Mouse (Mus musculus) embryonic facial prominence, embryonic 13.5 days (tissue): ENCODE data around the gene Camkmt. TPM values are rescaled to one million over a fixed set of nuclear protein-coding genes. Genes with fewer than 3 reads are reported as not detected.
A peak's percentile ranks its signal among the peaks of the same experiment; 100 is the strongest.

Experiments used
- ATAC-seq: fragments of 200-750 bp; cut with Nextera tagmentation; 2 replicates; pipeline ENCODE4 v1.8.0; 2017; ENCODE audit warnings: low read depth; ENCODE audit not compliant: insufficient number of reproducible peaks, insufficient read depth, low FRiP score, low TSS enrichment
- H3K27ac ChIP-seq: fragments of 300-500 bp; sonication (generic); 2 replicates; pipeline ENCODE4 v1.5.1; 2015; ENCODE audit warnings: moderate library complexity, mild to moderate bottlenecking, inconsistent platforms
- H3K27me3 ChIP-seq: fragments of 300-500 bp; sonication (generic); 2 replicates; pipeline ENCODE4 v1.6.1; 2015; ENCODE audit warnings: mild to moderate bottlenecking, inconsistent platforms
- H3K36me3 ChIP-seq: fragments of 300-500 bp; sonication (generic); 2 replicates; pipeline ENCODE4 v1.6.1; 2015; ENCODE audit warnings: mild to moderate bottlenecking, inconsistent platforms
- H3K4me1 ChIP-seq: fragments of 300-500 bp; sonication (generic); 2 replicates; pipeline ENCODE4 v1.6.1; 2015; ENCODE audit warnings: inconsistent platforms
- H3K4me2 ChIP-seq: fragments of 300-500 bp; sonication (generic); 2 replicates; pipeline ENCODE4 v1.6.1; 2015; ENCODE audit warnings: moderate library complexity, mild to moderate bottlenecking, inconsistent platforms
- H3K4me3 ChIP-seq: fragments of 300-500 bp; sonication (generic); 2 replicates; pipeline ENCODE4 v1.5.1; 2015; ENCODE audit warnings: mild to moderate bottlenecking, inconsistent platforms
- H3K9ac ChIP-seq: fragments of 300-500 bp; sonication (generic); 2 replicates; pipeline ENCODE4 v1.6.1; 2015; ENCODE audit warnings: mild to moderate bottlenecking, inconsistent platforms
- H3K9me3 ChIP-seq: fragments of 300-500 bp; sonication (generic); 2 replicates; pipeline ENCODE4 v1.6.1; 2016; ENCODE audit warnings: inconsistent platforms
- WGBS: fragments of 180-500 bp; shearing (Covaris S2); methylation state at CpG from one replicate; pipeline ENCODE4 v1.1.7; 2015; ENCODE audit warnings: mixed read lengths; 5-methylcytosine and 5-hydroxymethylcytosine counted together
- polyA plus RNA-seq: library from polyadenylated mRNA; unstranded; fragments of >200 nt; fragmentation: Nextera tagmentation; extraction: Ambion mirVana; gene quantifications from 2 replicates; pipeline ENCODE4 v1.2.1, GENCODE M21; 2015

Camkmt gene
- polyA plus RNA-seq, 1 experiment from 2014 or later: 16.4 TPM

DNA sequence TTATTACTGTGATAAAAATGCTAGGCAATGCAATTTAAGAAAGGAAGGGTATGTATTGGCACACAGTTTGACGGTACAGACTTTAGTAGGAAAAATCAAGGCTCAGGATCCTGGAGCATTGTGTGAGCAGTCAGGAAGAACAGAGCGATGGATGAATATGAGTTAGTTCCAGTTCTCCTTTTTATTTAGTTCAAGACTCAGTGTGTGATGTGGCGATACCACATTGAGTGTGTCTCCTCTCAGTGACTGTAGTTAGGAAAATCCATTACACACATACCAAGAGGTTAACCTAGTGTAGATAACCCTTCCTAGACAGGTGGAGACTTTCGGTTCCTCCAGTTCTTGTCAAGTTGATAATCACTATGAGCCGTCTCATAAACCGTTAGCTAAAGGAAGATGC is 1.4 kb downstream of the Camkmt start:
- no peak overlapping the region for H3K9ac ChIP-seq
- 89% methylated on average over 6 of the region's 6 CpGs for WGBS
- peaks cover 19% of the 10 kb centered on the region for H3K4me1 ChIP-seq
- ATAC-seq: no peak
- H3K9me3 ChIP-seq: no peaks in the 10 kb centered on the region
- H3K4me2 ChIP-seq: peak overlapping the region; percentile 77
- H3K27ac ChIP-seq: no peak overlapping the region
- H3K36me3 ChIP-seq: no peaks in the 10 kb centered on the region
- H3K27me3 ChIP-seq: no peaks in the 10 kb centered on the region
- no peak overlapping the region for H3K4me3 ChIP-seq

DNA sequence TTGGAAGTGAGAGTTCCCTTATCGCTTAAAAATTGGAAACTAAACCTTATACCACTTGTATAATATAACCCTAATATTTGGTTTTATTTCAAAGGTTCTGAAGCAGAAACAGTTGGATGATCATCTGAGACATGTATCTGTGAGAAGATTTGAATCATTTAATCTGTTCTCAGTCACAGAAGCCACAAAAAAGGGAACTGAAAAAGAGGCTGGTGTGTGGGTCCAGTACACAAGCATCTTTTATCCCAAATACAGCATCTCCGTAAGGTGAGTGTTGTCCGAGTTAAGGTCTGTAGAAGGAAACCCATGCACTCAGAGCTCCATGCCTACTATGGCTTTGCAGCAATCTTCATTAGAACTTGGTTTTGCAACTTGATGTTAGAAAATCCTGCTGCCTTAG is 6.0 kb downstream of the Camkmt start:
- Histone ChIP-seq H3K27ac (no peak overlapping the region), H3K4me1 (peaks cover 5% of the 10 kb centered on the region), H3K27me3 (no peaks in the 10 kb centered on the region), H3K36me3 (peaks cover 22% of the 10 kb centered on the region), H3K9me3 (peaks cover 5% of the 10 kb centered on the region), H3K4me3 (no peak overlapping the region), H3K9ac (no peak overlapping the region), H3K4me2 (no peak overlapping the region)
- 95% methylated on average over 3 of the region's 3 CpGs for WGBS
- ATAC-seq: no peak

DNA sequence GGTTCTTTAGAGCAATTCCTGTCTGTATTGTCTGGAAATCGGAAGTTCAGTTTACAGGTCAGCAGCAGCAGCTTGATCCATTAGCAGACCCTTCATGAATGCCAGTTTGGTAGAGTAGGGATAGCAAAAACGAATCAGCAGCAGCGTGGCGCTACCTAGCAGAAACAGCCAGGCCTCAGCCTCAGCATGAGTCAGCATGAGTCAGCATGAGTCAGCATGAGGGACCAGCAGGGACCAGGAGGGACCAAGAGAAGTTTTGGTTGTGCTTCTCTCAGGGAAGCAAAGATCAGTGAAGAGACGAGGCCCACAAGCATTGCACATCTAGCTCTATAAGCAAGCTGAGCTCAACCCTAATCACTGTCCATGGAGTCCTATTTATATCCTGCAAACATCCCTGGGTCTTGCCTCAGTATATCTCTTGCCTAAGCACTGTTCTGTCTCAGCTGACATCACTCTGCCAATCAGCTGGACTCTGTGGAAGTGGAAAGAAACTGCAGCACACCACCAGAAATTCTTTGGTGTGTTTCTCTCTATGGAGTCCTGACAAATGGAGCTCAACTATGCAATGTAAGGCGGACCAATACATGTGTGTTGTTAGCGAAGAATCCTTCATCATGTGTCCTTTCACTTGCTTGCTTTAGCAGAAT is 8.4 kb downstream of the Camkmt start:
- Histone ChIP-seq H3K36me3 (peaks cover 22% of the 10 kb centered on the region), H3K4me3 (no peak overlapping the region), H3K4me1 (no peaks in the 10 kb centered on the region), H3K27ac (no peak overlapping the region), H3K9me3 (peaks cover 5% of the 10 kb centered on the region), H3K9ac (no peak overlapping the region), H3K27me3 (no peaks in the 10 kb centered on the region), H3K4me2 (no peak overlapping the region)
- 91% methylated on average over 7 of the region's 7 CpGs for WGBS
- no peak for ATAC-seq

DNA sequence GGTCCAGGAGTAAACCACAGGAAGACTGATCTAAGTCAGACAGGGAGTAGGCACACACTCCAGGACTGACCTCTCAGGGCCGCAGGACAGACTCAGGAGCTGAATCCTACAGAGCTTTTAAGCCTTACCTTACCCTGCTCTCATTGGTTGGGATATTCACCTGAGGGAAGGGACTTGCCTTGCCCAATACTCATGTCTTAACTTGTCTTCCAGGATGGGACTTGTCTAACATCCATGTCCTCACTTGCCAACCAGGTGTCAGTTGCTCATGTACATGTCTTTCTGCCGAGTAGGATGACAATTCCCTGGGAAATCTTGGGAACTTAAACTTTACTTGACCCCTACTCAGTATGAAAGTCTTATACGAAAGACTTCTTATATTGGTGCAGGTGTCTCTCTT is 9.9 kb downstream of the Camkmt start:
- Histone ChIP-seq H3K27ac (no peak overlapping the region), H3K36me3 (peaks cover 22% of the 10 kb centered on the region), H3K27me3 (no peaks in the 10 kb centered on the region), H3K9ac (no peak overlapping the region), H3K4me1 (no peaks in the 10 kb centered on the region), H3K9me3 (peaks cover 5% of the 10 kb centered on the region), H3K4me3 (no peak overlapping the region), H3K4me2 (no peak overlapping the region)
- 83% methylated on average over 3 of the region's 3 CpGs for WGBS
- no peak for ATAC-seq

DNA sequence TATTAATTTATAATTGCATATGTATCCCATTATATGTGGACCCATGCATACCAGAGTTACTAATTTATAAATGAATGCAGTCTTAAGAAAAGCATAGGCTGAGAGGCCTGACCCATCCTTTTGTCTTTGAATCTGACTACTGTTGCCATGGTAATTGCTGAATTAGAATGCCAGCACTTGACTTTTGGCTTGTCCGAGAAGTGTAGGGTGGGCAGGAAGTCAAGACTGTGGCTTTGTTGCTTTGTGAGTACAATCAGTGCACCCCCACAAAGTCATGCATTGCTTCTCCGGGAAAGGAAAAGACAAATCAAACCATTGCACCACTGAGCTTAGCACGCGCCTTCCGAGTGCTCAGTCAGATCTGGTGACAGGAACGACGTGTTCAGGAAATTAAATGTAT is 11.4 kb downstream of the Camkmt start:
- no peak for ATAC-seq
- Histone ChIP-seq H3K4me1 (no peaks in the 10 kb centered on the region), H3K9ac (no peak overlapping the region), H3K27me3 (no peaks in the 10 kb centered on the region), H3K9me3 (peaks cover 5% of the 10 kb centered on the region), H3K27ac (no peak overlapping the region), H3K4me3 (no peak overlapping the region), H3K36me3 (peaks cover 22% of the 10 kb centered on the region), H3K4me2 (no peak overlapping the region)
- WGBS: 89% methylated on average over 7 of the region's 7 CpGs

DNA sequence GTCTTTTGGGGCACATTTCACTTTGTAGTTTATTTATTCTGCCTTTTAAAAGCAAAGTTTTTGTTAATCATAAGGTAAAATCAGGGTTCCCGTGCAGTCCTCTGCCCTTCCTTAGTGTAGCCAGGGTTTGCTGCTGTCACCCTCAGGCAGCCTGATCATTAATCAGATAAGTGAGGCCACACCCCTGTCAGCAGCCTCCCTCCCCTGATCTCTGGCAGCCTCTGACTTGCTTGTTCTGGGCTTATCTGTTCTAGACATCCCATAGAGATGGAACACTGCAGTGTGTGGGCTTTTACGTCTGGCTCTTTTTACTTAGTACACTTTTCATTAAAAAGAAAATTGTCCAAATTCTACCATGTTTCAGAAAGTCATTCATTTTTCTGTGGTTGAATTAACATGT is 13.0 kb downstream of the Camkmt start:
- H3K9me3 ChIP-seq: peaks cover 5% of the 10 kb centered on the region
- no peak overlapping the region for H3K9ac ChIP-seq
- no peak overlapping the region for H3K27ac ChIP-seq
- ATAC-seq: no peak
- H3K27me3 ChIP-seq: no peaks in the 10 kb centered on the region
- H3K4me3 ChIP-seq: no peak overlapping the region
- no peaks in the 10 kb centered on the region for H3K4me1 ChIP-seq
- WGBS: 46% methylated on average over 2 of the region's 2 CpGs
- H3K4me2 ChIP-seq: no peak overlapping the region
- H3K36me3 ChIP-seq: peaks cover 10% of the 10 kb centered on the region

DNA sequence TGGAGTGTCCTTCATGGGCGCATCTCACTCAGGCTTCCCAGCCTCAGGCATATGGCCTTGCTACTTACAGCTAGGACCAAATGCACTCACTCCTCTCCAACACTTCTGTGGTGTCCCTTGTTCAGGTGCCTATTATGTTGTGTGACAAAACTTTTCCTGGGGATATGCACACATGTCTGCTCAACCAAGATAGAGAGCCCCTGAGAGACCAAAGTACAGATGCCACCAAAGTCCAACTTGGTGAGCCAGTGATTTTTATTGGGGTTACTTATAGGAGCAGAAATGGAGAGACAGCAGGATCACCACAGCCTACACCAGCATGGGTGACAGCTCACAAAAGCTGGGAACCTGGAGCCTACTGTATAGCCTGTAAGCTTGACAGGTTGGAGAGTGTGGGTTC is 20.3 kb downstream of the Camkmt start:
- H3K27me3 ChIP-seq: no peaks in the 10 kb centered on the region
- H3K36me3 ChIP-seq: no peaks in the 10 kb centered on the region
- no peaks in the 10 kb centered on the region for H3K9me3 ChIP-seq
- 97% methylated on average over 1 of the region's 1 CpGs for WGBS
- ATAC-seq: no peak
- H3K4me3 ChIP-seq: no peak overlapping the region
- H3K27ac ChIP-seq: no peak overlapping the region
- no peaks in the 10 kb centered on the region for H3K4me1 ChIP-seq
- H3K9ac ChIP-seq: no peak overlapping the region
- no peak overlapping the region for H3K4me2 ChIP-seq

DNA sequence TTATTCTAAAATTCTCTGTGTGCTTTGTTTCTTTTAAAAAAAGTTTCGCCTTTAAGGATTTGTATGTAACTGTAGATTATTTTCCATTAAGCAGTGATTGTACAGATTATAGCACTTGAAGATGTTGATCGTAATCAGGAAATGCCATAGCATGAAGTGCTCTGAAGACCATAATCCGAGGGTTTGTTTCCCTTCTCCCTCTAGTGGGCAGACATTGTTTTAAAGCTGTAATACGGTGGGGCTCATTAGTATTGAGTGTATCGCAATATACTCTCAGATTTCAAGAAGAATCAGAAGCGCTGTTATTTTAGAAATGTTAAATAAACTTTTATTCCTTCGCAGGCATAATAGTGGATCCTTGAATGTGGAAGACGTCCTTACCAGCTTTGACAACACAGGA is 23.1 kb downstream of the Camkmt start:
- Histone ChIP-seq H3K4me1 (no peaks in the 10 kb centered on the region), H3K36me3 (no peaks in the 10 kb centered on the region), H3K9me3 (no peaks in the 10 kb centered on the region), H3K9ac (no peak overlapping the region), H3K27me3 (no peaks in the 10 kb centered on the region), H3K4me2 (no peak overlapping the region), H3K4me3 (no peak overlapping the region), H3K27ac (no peak overlapping the region)
- no peak for ATAC-seq
- WGBS: 79% methylated on average over 8 of the region's 8 CpGs

DNA sequence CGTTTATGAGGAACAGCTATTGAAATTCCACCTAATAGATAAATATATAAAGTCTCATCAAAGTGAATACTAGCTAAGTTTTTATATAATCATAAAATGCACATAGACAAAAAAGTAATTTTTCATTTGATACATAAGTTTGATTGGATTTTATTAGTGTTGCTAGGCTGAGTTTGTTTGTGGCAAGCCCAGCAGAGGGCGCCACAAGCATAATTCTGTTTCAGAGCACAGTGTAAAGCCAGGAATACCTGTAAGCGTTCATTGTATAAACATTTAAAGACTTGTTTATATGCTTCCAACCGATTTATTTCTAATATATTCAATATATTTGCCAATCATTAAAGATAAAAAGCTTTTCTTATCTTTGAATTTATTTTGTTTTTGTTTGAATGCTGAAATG is 26.3 kb downstream of the Camkmt start:
- H3K4me2 ChIP-seq: no peak overlapping the region
- H3K4me1 ChIP-seq: no peaks in the 10 kb centered on the region
- no peaks in the 10 kb centered on the region for H3K27me3 ChIP-seq
- no peaks in the 10 kb centered on the region for H3K36me3 ChIP-seq
- 28% methylated on average over 4 of the region's 4 CpGs for WGBS
- no peak for ATAC-seq
- H3K9me3 ChIP-seq: no peaks in the 10 kb centered on the region
- no peak overlapping the region for H3K27ac ChIP-seq
- H3K9ac ChIP-seq: no peak overlapping the region
- H3K4me3 ChIP-seq: no peak overlapping the region

DNA sequence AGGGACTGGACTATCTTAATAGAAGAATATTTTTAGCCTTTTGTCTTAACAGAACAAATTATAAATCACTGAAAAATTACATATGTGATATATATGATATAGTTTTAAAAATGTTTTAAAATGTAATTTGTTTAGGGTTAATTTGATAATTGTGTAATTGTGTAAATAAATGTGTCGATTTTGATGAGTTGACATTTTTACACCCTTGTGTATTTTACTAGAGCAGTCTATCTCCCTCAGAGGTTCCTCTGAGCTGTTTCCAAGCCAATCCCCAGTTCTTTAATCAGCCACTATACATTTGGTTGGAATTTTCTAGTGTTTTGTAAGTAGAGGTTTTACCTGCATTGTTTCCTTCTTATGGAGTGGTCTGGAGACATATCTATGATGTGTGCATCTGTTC is 48.0 kb downstream of the Camkmt start:
- no peak overlapping the region for H3K4me3 ChIP-seq
- H3K27ac ChIP-seq: no peak overlapping the region
- H3K4me2 ChIP-seq: no peak overlapping the region
- no peaks in the 10 kb centered on the region for H3K9me3 ChIP-seq
- no peaks in the 10 kb centered on the region for H3K4me1 ChIP-seq
- H3K27me3 ChIP-seq: no peaks in the 10 kb centered on the region
- no peaks in the 10 kb centered on the region for H3K36me3 ChIP-seq
- ATAC-seq: no peak
- 83% methylated on average over 1 of the region's 1 CpGs for WGBS
- no peak overlapping the region for H3K9ac ChIP-seq

DNA sequence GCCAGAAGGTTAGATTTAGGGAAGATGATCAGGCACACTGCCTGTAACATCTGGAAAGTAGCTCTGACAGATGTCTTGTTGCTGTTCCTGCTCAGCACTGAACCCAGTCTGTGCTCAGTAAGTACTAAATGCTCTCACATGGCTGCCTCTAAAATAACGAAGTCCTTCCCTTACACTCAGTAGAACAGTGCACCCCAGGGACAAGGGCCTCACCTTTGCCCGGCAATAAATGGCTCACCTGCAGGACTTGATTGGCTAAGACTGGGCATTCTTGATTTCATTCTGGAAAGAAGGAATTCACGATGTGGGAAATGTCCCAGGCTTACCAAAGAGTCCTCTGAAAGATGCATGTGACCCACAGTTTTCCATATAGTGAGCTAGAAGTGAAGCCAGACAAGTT is 51.3 kb downstream of the Camkmt start:
- no peak for ATAC-seq
- Histone ChIP-seq H3K4me3 (no peak overlapping the region), H3K36me3 (no peaks in the 10 kb centered on the region), H3K4me2 (no peak overlapping the region), H3K27me3 (no peaks in the 10 kb centered on the region), H3K4me1 (no peaks in the 10 kb centered on the region), H3K27ac (no peak overlapping the region), H3K9ac (no peak overlapping the region), H3K9me3 (no peaks in the 10 kb centered on the region)
- WGBS: 58% methylated on average over 3 of the region's 3 CpGs

DNA sequence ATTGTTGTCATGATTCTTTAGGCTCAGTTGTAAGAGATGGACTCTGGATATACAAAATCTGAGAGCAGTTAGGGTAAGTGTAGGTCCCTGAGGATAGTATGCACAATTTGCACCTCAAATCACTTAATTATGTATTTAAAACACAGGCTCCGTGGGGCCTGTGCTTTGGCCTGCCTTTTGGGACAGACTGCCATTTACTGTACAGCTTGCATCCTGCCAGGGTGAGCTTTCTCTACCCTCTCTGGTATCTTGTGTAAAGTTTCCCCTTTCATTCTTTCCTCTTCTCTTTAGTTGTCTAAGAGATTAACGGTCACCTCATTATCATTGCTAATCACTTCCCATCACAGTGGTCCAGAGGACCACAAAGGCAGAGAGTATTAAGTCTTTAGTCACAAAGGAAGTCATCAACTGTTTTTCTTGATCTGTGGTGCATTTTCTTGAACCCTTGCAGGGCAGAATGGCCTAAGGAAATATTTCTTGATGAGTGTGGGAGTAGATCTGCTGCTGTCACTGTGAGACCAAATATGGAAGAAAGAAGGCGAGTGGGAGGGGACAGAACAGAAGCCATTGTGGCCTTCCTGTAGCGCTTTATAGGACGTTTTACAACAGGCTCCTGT is 52.3 kb downstream of the Camkmt start:
- H3K4me2 ChIP-seq: no peak overlapping the region
- no peak overlapping the region for H3K4me3 ChIP-seq
- no peaks in the 10 kb centered on the region for H3K36me3 ChIP-seq
- H3K9me3 ChIP-seq: no peaks in the 10 kb centered on the region
- WGBS: 48% methylated on average over 5 of the region's 5 CpGs
- no peak for ATAC-seq
- H3K27me3 ChIP-seq: no peaks in the 10 kb centered on the region
- H3K4me1 ChIP-seq: no peaks in the 10 kb centered on the region
- no peak overlapping the region for H3K9ac ChIP-seq
- H3K27ac ChIP-seq: no peak overlapping the region
